Mouse (Mus musculus): ENCODE measurements around the gene Olfr1373.

Gene Olfr1373

GRCm38 (mm10) chr11:52106037-52106436, 39.3 kb downstream of the Olfr1373 start:
- no peak for DNase-seq

DNA sequence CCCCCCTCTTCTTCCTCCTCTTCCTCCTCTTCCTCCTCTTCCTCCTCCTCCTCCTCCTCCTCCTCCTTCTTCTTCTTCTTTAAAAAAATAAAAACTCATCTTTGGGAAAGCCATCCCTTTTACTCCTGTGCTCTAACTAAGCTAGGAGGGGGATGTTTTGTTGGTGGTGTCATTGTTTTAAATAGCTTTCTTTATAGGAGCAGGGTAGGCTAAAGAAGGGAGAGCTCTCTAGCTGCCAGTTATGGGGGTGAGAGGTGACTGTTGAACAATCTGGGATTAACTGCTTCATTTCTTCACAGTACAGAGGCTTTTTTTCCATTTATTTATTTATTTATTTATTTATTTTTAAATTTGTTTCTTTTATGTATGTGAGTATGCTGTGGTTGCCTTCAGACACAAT, 39.8 kb downstream of the Olfr1373 start:
- no peak for DNase-seq

DNA sequence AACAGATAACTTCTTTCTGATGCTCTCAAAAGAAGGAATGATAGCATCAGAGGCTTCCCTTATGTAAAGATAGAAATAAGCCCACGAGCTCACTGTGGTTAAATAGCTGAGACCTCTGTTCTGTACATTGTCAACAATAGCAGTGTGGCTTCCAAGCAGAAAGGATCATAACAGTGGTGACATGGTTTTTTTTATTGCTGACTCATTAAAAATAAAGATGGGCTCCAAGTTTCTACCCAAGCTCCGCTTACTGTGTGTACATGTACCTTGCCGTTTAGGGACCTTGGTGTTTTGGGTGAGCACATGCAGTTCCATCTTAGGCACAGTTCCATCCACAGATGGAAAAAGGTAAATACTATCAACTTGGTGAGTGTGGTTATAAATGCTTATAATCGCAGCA, 42.4 kb downstream of the Olfr1373 start:
- no peak for DNase-seq

DNA sequence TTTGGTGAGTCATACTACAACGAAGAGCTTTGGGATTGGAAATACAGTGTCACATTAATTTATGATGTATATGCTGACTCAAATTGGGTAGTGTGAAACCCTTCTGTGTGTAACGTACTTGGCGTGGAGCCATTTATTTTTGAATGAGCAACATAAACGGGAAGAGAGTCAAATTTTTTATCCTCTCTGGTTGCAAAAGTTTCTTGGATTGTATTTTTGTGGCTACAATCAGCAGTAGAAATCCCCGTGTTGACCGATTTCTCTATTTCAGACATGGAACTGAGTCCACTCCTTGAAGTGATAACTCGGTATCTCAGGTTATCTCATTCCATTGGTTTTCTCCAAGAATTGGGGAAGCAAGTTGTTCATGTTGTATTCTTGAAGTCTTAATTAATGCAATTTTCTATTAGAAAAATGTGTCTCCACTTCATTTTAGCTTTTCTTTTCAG, 45.5 kb downstream of the Olfr1373 start:
- no peak for DNase-seq

- peak; percentile 76 to 83 for DNase-seq
Observed at GRCm38 (mm10) chr11:52099031-52099761, 46.1 kb downstream of the Olfr1373 start.

GRCm38 (mm10) chr11:52098398-52098946, 46.9 kb downstream of the Olfr1373 start, which contains the start of gene Ppp2ca:
Gene Ppp2ca (plus strand): TSS chr11:52098681.
- DNase-seq = peak; percentile 97 to 99

DNA sequence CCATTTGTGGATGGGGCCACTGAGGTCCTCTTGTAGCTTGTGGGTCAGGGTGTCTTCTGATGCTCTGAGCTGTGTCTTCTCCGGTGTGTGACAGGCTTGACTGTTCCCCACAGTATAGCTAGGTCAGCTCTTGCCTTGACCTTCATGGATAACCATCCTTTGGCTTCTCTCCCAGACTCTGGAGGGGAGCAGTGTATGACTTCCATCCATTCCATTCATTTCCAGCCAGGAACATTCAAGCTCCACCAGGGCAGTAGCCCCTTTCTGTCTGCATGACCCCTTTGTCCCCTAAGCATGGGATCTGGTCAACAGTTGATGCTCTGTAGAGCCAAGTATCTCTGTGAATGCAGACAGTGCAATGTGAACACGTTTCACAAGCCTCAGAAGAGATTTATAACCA, 47.7 kb downstream of the Olfr1373 start:
- no peak for DNase-seq

GRCm38 (mm10) chr11:52097016-52097415, 48.3 kb downstream of the Olfr1373 start:
- no peak for DNase-seq

Data from thymus, postnatal 36 days (tissue).